Mouse (Mus musculus): Measurements from ENCODE around the gene Elk3. TPM values are rescaled to one million over a fixed set of nuclear protein-coding genes. Genes with fewer than 3 reads are reported as not detected.

The Elk3 gene
- total RNA-seq, 1 experiment = 15.7 TPM

GRCm38 (mm10) chr10:93214251-93214650, 96.7 kb downstream of the Elk3 start:
- Histone ChIP-seq H3K4me1 (ENCODE audit: control insufficient read depth in 2 of 2, insufficient read depth in 2 of 2, low read length in 2 of 2, poor library complexity in 1 of 2) (peaks cover 2 to 4% of the 10 kb centered on the region in 2 experiments; a peak in 1 of 4 replicates), H3K9me3 (ENCODE audit: control insufficient read depth, insufficient read depth, low read depth, low read length) (no peaks in the 10 kb centered on the region), H3K9ac (ENCODE audit: insufficient read depth, low read depth, low read length, poor library complexity, severe bottlenecking) (no peak overlapping the region), H3K27ac (ENCODE audit: insufficient read depth, low read depth, low read length, poor library complexity, severe bottlenecking) (no peak overlapping the region), H3K4me3 (ENCODE audit: insufficient read depth in 1 of 2, low read depth in 1 of 2, low read length in 2 of 2, poor library complexity in 1 of 2, severe bottlenecking in 1 of 2) (no peak overlapping the region), H3K36me3 (ENCODE audit: control insufficient read depth, insufficient read depth, low read length, poor library complexity, severe bottlenecking) (peaks cover 11% of the 10 kb centered on the region)
- in situ Hi-C loops (cut with MboI; ENCODE audit: low sequenced_read_pairs in 2 of 2, unreplicated experiment in 2 of 2) = no loop called here
- TF ChIP-seq CHD2 (IDR thresholded peaks at IDR 0.05; ENCODE audit: low read depth, low read length) (no peak), HCFC1 (IDR thresholded peaks at IDR 0.05; ENCODE audit: borderline replicate concordance, insufficient read depth, low read length) (no peak), MAFK (IDR thresholded peaks at IDR 0.05; ENCODE audit: insufficient read depth, low read depth, low read length) (no peak), ZC3H11A (IDR thresholded peaks at IDR 0.05; ENCODE audit: borderline replicate concordance, low read depth, low read length) (no peak), ZNF384 (IDR thresholded peaks at IDR 0.05; ENCODE audit: low read depth, low read length) (no peak)
- no peak for DNase-seq (ENCODE audit: low read depth, low spot score)

- in situ Hi-C loops (cut with MboI; ENCODE audit: low sequenced_read_pairs in 2 of 2, unreplicated experiment in 2 of 2) = no loop called here
- Histone ChIP-seq H3K9me3 (ENCODE audit: control insufficient read depth, insufficient read depth, low read depth, low read length) (no peaks in the 10 kb centered on the region), H3K4me3 (ENCODE audit: insufficient read depth in 1 of 2, low read depth in 1 of 2, low read length in 2 of 2, poor library complexity in 1 of 2, severe bottlenecking in 1 of 2) (no peak overlapping the region), H3K9ac (ENCODE audit: insufficient read depth, low read depth, low read length, poor library complexity, severe bottlenecking) (peak overlapping the region; percentile 56; the same call in 1 of the 2 replicates), H3K36me3 (ENCODE audit: control insufficient read depth, insufficient read depth, low read length, poor library complexity, severe bottlenecking) (peaks cover 11% of the 10 kb centered on the region), H3K4me1 (ENCODE audit: control insufficient read depth in 2 of 2, insufficient read depth in 2 of 2, low read length in 2 of 2, poor library complexity in 1 of 2) (peaks cover 2 to 4% of the 10 kb centered on the region in 2 experiments; a peak in 1 of 4 replicates), H3K27ac (ENCODE audit: insufficient read depth, low read depth, low read length, poor library complexity, severe bottlenecking) (peak overlapping the region; percentile 38; the same call in 1 of the 2 replicates)
- peak; percentile 65 for TF ChIP-seq MAFK (IDR thresholded peaks at IDR 0.05; ENCODE audit: insufficient read depth, low read depth, low read length)
- no peak for TF ChIP-seq ZC3H11A (IDR thresholded peaks at IDR 0.05; ENCODE audit: borderline replicate concordance, low read depth, low read length)
- no peak for DNase-seq (ENCODE audit: low read depth, low spot score)
These were observed 97.6 kb downstream of the Elk3 start for GRCm38 (mm10) chr10:93213339-93213738.

GRCm38 (mm10) chr10:93212699-93213098, 98.2 kb downstream of the Elk3 start:
- Histone ChIP-seq H3K36me3 (ENCODE audit: control insufficient read depth, insufficient read depth, low read length, poor library complexity, severe bottlenecking) (peaks cover 11% of the 10 kb centered on the region), H3K9ac (ENCODE audit: insufficient read depth, low read depth, low read length, poor library complexity, severe bottlenecking) (no peak overlapping the region), H3K4me1 (ENCODE audit: control insufficient read depth in 2 of 2, insufficient read depth in 2 of 2, low read length in 2 of 2, poor library complexity in 1 of 2) (peaks cover 2 to 4% of the 10 kb centered on the region in 2 experiments; a peak in 1 of 4 replicates), H3K4me3 (ENCODE audit: insufficient read depth in 1 of 2, low read depth in 1 of 2, low read length in 2 of 2, poor library complexity in 1 of 2, severe bottlenecking in 1 of 2) (no peak overlapping the region), H3K27ac (ENCODE audit: insufficient read depth, low read depth, low read length, poor library complexity, severe bottlenecking) (no peak overlapping the region), H3K9me3 (ENCODE audit: control insufficient read depth, insufficient read depth, low read depth, low read length) (no peaks in the 10 kb centered on the region)
- in situ Hi-C loops (cut with MboI; ENCODE audit: low sequenced_read_pairs in 2 of 2, unreplicated experiment in 2 of 2) = no loop called here
- TF ChIP-seq CHD2 (IDR thresholded peaks at IDR 0.05; ENCODE audit: low read depth, low read length) = no peak
- no peak for TF ChIP-seq ZNF384 (IDR thresholded peaks at IDR 0.05; ENCODE audit: low read depth, low read length)
- no peak for TF ChIP-seq HCFC1 (IDR thresholded peaks at IDR 0.05; ENCODE audit: borderline replicate concordance, insufficient read depth, low read length)
- TF ChIP-seq MAFK (IDR thresholded peaks at IDR 0.05; ENCODE audit: insufficient read depth, low read depth, low read length) = no peak
- no peak for TF ChIP-seq ZC3H11A (IDR thresholded peaks at IDR 0.05; ENCODE audit: borderline replicate concordance, low read depth, low read length)
- no peak for DNase-seq (ENCODE audit: low read depth, low spot score)

- no peak overlapping the region for H3K27ac ChIP-seq (ENCODE audit: insufficient read depth, low read depth, low read length, poor library complexity, severe bottlenecking)
- H3K4me1 ChIP-seq (ENCODE audit: control insufficient read depth in 2 of 2, insufficient read depth in 2 of 2, low read length in 2 of 2, poor library complexity in 1 of 2) = no peaks in the 10 kb centered on the region
- H3K9ac ChIP-seq (ENCODE audit: insufficient read depth, low read depth, low read length, poor library complexity, severe bottlenecking) = no peak overlapping the region
- H3K9me3 ChIP-seq (ENCODE audit: control insufficient read depth, insufficient read depth, low read depth, low read length) = no peaks in the 10 kb centered on the region
- no peaks in the 10 kb centered on the region; the same call in 1 of the 2 replicates for H3K36me3 ChIP-seq (ENCODE audit: control insufficient read depth, insufficient read depth, low read length, poor library complexity, severe bottlenecking)
- no peak for DNase-seq (ENCODE audit: low read depth, low spot score)
- in situ Hi-C loops (cut with MboI; ENCODE audit: low sequenced_read_pairs in 2 of 2, unreplicated experiment in 2 of 2) = no loop called here
- TF ChIP-seq MAFK (IDR thresholded peaks at IDR 0.05; ENCODE audit: insufficient read depth, low read depth, low read length) = no peak
- no peak overlapping the region for H3K4me3 ChIP-seq (ENCODE audit: insufficient read depth in 1 of 2, low read depth in 1 of 2, low read length in 2 of 2, poor library complexity in 1 of 2, severe bottlenecking in 1 of 2)
These were observed 103.8 kb downstream of the Elk3 start for GRCm38 (mm10) chr10:93207176-93207575.

GRCm38 (mm10) chr10:93205287-93205956, 105.5 kb downstream of the Elk3 start:
- TF ChIP-seq HCFC1 (IDR thresholded peaks at IDR 0.05; ENCODE audit: borderline replicate concordance, insufficient read depth, low read length) = no peak
- in situ Hi-C loops (cut with MboI; ENCODE audit: low sequenced_read_pairs in 2 of 2, unreplicated experiment in 2 of 2) = no loop called here
- Histone ChIP-seq H3K27ac (ENCODE audit: insufficient read depth, low read depth, low read length, poor library complexity, severe bottlenecking) (no peak overlapping the region), H3K9me3 (ENCODE audit: control insufficient read depth, insufficient read depth, low read depth, low read length) (no peaks in the 10 kb centered on the region), H3K36me3 (ENCODE audit: control insufficient read depth, insufficient read depth, low read length, poor library complexity, severe bottlenecking) (no peaks in the 10 kb centered on the region), H3K9ac (ENCODE audit: insufficient read depth, low read depth, low read length, poor library complexity, severe bottlenecking) (no peak overlapping the region), H3K4me3 (ENCODE audit: insufficient read depth in 1 of 2, low read depth in 1 of 2, low read length in 2 of 2, poor library complexity in 1 of 2, severe bottlenecking in 1 of 2) (no peak overlapping the region), H3K4me1 (ENCODE audit: control insufficient read depth in 2 of 2, insufficient read depth in 2 of 2, low read length in 2 of 2, poor library complexity in 1 of 2) (no peaks in the 10 kb centered on the region)
- no peak for DNase-seq (ENCODE audit: low read depth, low spot score)
